Mouse (Mus musculus) lung, postnatal 0 days (tissue): ENCODE measurements around the gene Mtmr12. TPM values are rescaled to one million over a fixed set of nuclear protein-coding genes. Genes with fewer than 3 reads are reported as not detected.

Experiments
- ATAC-seq: fragments of 200-750 bp; cut with Nextera tagmentation; 2 replicates; pipeline ENCODE4 v1.8.0; 2017; ENCODE audit warnings: moderate library complexity
- DNase-seq: peaks from one replicate; pipeline ENCODE4 v3.0.0-alpha.2; 2016; ENCODE audit warnings: low spot score
- H3K27ac ChIP-seq: fragments of 300-500 bp; sonication (generic); 2 replicates; pipeline ENCODE4 v1.5.1; 2014; ENCODE audit warnings: antibody characterized with exemption, mild to moderate bottlenecking, low read length, mixed read lengths
- H3K27me3 ChIP-seq: fragments of 300-500 bp; sonication (generic); replicated peaks from 2 replicates; pipeline ENCODE4 v1.6.1; 2014; ENCODE audit warnings: low read length, mixed read lengths; ENCODE audit not compliant: insufficient read depth
- H3K36me3 ChIP-seq: fragments of 300-500 bp; sonication (generic); 2 replicates; pipeline ENCODE4 v1.6.1; 2014; ENCODE audit warnings: low read length, mixed read lengths; ENCODE audit not compliant: insufficient read depth
- H3K4me1 ChIP-seq: fragments of 300-500 bp; sonication (generic); 2 replicates; pipeline ENCODE4 v1.6.1; 2014; ENCODE audit warnings: antibody characterized with exemption, low read depth, low read length, mixed read lengths; ENCODE audit not compliant: insufficient read depth
- H3K4me2 ChIP-seq: fragments of 300-500 bp; sonication (generic); replicated peaks from 2 replicates; pipeline ENCODE4 v1.6.1; 2014; ENCODE audit warnings: low read depth, mild to moderate bottlenecking, low read length, moderate library complexity, mixed read lengths
- H3K4me3 ChIP-seq: fragments of 300-500 bp; sonication (generic); 2 replicates; pipeline ENCODE4 v1.5.1; 2014; ENCODE audit warnings: low read depth, low read length
- H3K9ac ChIP-seq: fragments of 300-500 bp; sonication (generic); replicated peaks from 2 replicates; pipeline ENCODE4 v1.6.1; 2014; ENCODE audit warnings: low read depth, mild to moderate bottlenecking
- H3K9me3 ChIP-seq: fragments of 300-500 bp; sonication (generic); 2 replicates; pipeline ENCODE4 v1.6.1; 2016; ENCODE audit warnings: low read length, mixed read lengths
- CTCF ChIP-seq: IDR thresholded peaks from 2 replicates; pipeline ENCODE4 v1.5.1; 2016; ENCODE audit warnings: antibody characterized with exemption, mild to moderate bottlenecking
- EP300 ChIP-seq: IDR thresholded peaks from 2 replicates; pipeline ENCODE4 v1.6.1; 2016; ENCODE audit warnings: antibody characterized with exemption, mild to moderate bottlenecking, control low read depth
- WGBS: fragments of 180-500 bp; shearing (Covaris S2); extraction: QIAGEN DNeasy Blood & Tissue Kit; methylation state at CpG from one replicate; pipeline ENCODE4 v1.1.7; 2014; 5-methylcytosine and 5-hydroxymethylcytosine counted together
- polyA plus RNA-seq: library from polyadenylated mRNA; unstranded; fragments of >200 nt; fragmentation: Nextera tagmentation; extraction: Ambion mirVana; gene quantifications from 2 replicates; pipeline ENCODE4 v1.2.1, GENCODE M21; 2015

The Mtmr12 gene
- polyA plus RNA-seq, 1 experiment from 2014 or later = 14.6 TPM

GRCm38 (mm10) chr15:12240705-12241328 is 36.0 kb downstream of the Mtmr12 start:
- H3K4me1 ChIP-seq = no peaks in the 10 kb centered on the region; the same call in 1 of the 2 replicates
- H3K4me2 ChIP-seq = no peak overlapping the region
- H3K36me3 ChIP-seq = peaks cover 26% of the 10 kb centered on the region
- H3K4me3 ChIP-seq = no peak overlapping the region
- H3K27me3 ChIP-seq = no peaks in the 10 kb centered on the region
- no peak for DNase-seq
- no peak overlapping the region for H3K9ac ChIP-seq
- H3K9me3 ChIP-seq = no peaks in the 10 kb centered on the region
- H3K27ac ChIP-seq = no peak overlapping the region
- TF ChIP-seq CTCF (no peak), EP300 (no peak)
- ATAC-seq = no peak
- WGBS = 92% methylated on average over 3 of the region's 3 CpGs

DNA sequence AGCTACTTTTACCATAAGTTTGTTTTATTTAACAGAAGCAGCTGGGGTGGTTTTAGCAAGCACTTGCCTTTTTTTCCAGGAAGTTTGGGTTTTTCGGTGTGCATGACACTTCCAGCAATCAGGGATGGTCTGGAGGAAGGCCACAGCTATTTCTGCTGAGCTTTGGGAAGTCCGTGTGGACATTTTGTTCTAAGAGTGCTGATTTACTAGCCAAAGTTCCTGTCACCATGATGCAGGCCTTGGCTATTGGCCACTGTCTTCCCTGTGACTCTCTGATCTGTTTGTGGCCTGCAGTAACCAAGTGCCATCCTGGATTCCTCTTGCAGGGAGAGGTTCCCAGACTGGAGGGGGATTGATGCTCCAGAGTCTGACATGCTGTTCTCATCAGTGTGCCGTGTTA is 39.0 kb downstream of the Mtmr12 start:
- H3K27me3 ChIP-seq = no peaks in the 10 kb centered on the region
- H3K4me2 ChIP-seq = no peak overlapping the region
- WGBS = 59% methylated on average over 3 of the region's 3 CpGs
- H3K9ac ChIP-seq = no peak overlapping the region
- no peaks in the 10 kb centered on the region; the same call in 1 of the 2 replicates for H3K4me1 ChIP-seq
- DNase-seq = no peak
- peaks cover 16% of the 10 kb centered on the region; the same call in 1 of the 2 replicates for H3K36me3 ChIP-seq
- no peak overlapping the region for H3K4me3 ChIP-seq
- no peak for TF ChIP-seq EP300
- no peak for TF ChIP-seq CTCF
- no peak overlapping the region for H3K27ac ChIP-seq
- peak; percentile 33; the same call in 1 of the 2 replicates for ATAC-seq
- H3K9me3 ChIP-seq = no peaks in the 10 kb centered on the region

DNA sequence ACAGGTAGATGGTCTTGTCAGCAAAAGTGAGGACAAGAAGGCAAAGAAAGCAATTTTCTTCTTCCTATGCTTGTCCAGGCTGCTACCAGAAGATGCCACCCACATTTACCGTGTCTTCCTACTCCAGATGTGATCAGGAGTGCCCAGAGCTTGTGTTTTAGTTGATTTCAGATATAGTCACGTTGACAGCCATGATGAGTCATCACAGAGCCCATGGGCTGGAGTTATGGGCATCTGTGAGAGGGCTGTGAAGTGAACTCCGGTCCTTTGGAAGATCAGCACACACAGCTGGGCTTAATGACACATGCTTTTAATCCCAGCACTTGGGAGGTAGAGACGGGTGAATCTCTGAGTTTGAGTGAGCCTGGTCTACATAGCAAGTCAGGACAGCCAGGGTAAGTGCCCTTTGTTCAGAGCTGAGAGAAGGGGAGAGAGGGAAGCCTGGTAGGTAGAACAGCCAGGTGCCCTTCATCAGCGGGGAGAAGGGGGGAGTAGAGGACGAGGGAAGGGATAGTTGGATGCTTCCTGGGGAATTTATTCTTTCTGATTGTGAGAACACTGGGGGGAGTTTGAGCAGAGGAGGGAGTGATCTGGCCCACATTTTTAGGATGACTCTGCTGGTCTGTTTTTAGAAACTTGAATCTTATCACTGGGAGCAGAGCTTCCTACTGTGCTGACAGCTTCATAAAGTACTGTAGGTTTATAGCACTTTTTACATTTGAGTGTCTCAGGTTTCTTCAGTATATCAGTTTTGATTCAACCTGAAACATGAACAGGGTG is 40.9 kb downstream of the Mtmr12 start:
- Histone ChIP-seq H3K9ac (no peak overlapping the region), H3K4me3 (no peak overlapping the region), H3K27me3 (no peaks in the 10 kb centered on the region), H3K4me1 (no peaks in the 10 kb centered on the region), H3K9me3 (no peaks in the 10 kb centered on the region), H3K4me2 (no peak overlapping the region), H3K27ac (no peak overlapping the region), H3K36me3 (peaks cover 8% of the 10 kb centered on the region; the same call in 1 of the 2 replicates)
- TF ChIP-seq CTCF = no peak
- no peak for TF ChIP-seq EP300
- DNase-seq (no peak), ATAC-seq (no peak)
- 77% methylated on average over 6 of the region's 6 CpGs for WGBS

DNA sequence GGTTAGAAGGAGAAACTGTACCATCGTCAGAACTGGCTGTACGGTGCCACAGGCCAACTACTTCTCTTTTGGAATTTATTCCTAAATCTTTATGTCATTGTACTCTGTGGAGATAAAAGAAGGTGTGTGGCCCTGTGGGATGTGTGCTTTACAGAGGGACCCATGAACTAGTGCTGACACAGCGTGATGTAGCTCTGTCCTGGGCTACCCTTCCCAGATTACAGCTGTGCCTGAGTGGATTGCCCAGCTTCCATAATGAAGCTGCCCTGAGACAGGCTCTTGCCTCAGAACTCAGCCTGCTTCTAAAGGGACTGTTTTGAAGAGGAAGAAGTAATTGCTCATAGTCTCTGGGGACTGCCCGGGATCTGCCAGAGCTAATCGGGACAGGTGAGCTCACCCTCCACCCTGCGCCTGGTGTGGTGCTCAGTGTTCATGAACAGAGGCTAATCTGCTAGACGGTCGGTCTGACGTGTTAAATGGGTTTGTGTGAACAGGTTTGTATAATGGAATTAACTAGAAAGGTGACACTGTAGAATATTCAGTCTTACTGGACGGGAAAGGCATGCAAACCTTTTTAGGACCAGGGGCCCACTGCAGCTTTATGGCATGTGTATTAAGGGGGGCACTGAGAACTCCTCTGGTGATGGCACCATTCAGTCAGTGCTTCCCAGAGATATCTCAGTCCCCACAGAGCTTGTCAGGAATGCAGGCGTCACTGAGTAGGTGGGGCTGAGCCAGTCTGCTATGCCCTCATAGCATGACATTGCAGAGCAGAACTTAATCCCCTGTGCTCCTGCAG is 41.7 kb downstream of the Mtmr12 start:
- ATAC-seq (no peak), DNase-seq (no peak)
- Histone ChIP-seq H3K27ac (no peak overlapping the region), H3K9ac (no peak overlapping the region), H3K27me3 (no peaks in the 10 kb centered on the region), H3K4me1 (no peaks in the 10 kb centered on the region), H3K4me2 (no peak overlapping the region), H3K36me3 (peaks cover 8% of the 10 kb centered on the region; the same call in 1 of the 2 replicates), H3K4me3 (no peak overlapping the region), H3K9me3 (no peaks in the 10 kb centered on the region)
- no peak for TF ChIP-seq CTCF
- WGBS = 83% methylated on average over 11 of the region's 11 CpGs

- Histone ChIP-seq H3K9ac (no peak overlapping the region), H3K9me3 (no peaks in the 10 kb centered on the region), H3K27me3 (no peaks in the 10 kb centered on the region), H3K4me1 (no peaks in the 10 kb centered on the region), H3K27ac (no peak overlapping the region), H3K4me2 (no peak overlapping the region), H3K4me3 (no peak overlapping the region), H3K36me3 (peaks cover 8% of the 10 kb centered on the region; the same call in 1 of the 2 replicates)
- no peak for ATAC-seq
- no peak for DNase-seq
- TF ChIP-seq CTCF (no peak), EP300 (no peak)
- WGBS = 83% methylated on average over 4 of the region's 4 CpGs
Measured at GRCm38 (mm10) chr15:12247159-12247603, 42.4 kb downstream of the Mtmr12 start.

GRCm38 (mm10) chr15:12248279-12248678 is 43.5 kb downstream of the Mtmr12 start:
- ATAC-seq (no peak), DNase-seq (peak; percentile 62)
- H3K27me3 ChIP-seq = no peaks in the 10 kb centered on the region
- no peaks in the 10 kb centered on the region for H3K4me1 ChIP-seq
- H3K4me2 ChIP-seq = no peak overlapping the region
- H3K9ac ChIP-seq = no peak overlapping the region
- WGBS = 49% methylated on average over 4 of the region's 4 CpGs
- H3K36me3 ChIP-seq = peaks cover 8% of the 10 kb centered on the region; the same call in 1 of the 2 replicates
- H3K27ac ChIP-seq = no peak overlapping the region
- TF ChIP-seq EP300 (no peak), CTCF (peak; percentile 68)
- H3K4me3 ChIP-seq = no peak overlapping the region
- H3K9me3 ChIP-seq = no peaks in the 10 kb centered on the region
